Mouse (Mus musculus) E14TG2a.4 (cell line): ENCODE results near the gene Cnih1.
"Not testable (repeated sequence)": the region's sequence is repeated elsewhere in the genome, so short reads cannot be mapped to it uniquely, and the experiment has no call there.

Experiments
- H3K27me3 ChIP-seq: 2 replicates; pipeline ENCODE4 v1.6.1; 2014; ENCODE audit warnings: low read length, control low read depth; ENCODE audit not compliant: insufficient read depth
- H3K36me3 ChIP-seq: 2 replicates; pipeline ENCODE4 v1.6.1; 2014; ENCODE audit warnings: low read length, control low read depth; ENCODE audit not compliant: insufficient read depth
- H3K4me1 ChIP-seq: replicated peaks from 2 replicates; pipeline ENCODE4 v1.6.1; 2014; ENCODE audit warnings: low read depth, low read length, control low read depth
- H3K4me3 ChIP-seq: replicated peaks from 2 replicates; pipeline ENCODE4 v1.5.1; 2014; ENCODE audit warnings: mild to moderate bottlenecking, low read length
- H3K9me3 ChIP-seq: 2 replicates; pipeline ENCODE4 v1.6.1; 2014; ENCODE audit warnings: low read length, control low read depth
- CTCF ChIP-seq: conservative IDR thresholded peaks from 2 replicates; pipeline ENCODE4 v1.5.1; 2014; ENCODE audit warnings: low read length
- NANOG ChIP-seq: IDR thresholded peaks from 2 replicates; pipeline ENCODE4 v1.6.1; 2014; ENCODE audit warnings: borderline replicate concordance, low read length, mixed read lengths
- POU5F1 ChIP-seq: IDR thresholded peaks from 2 replicates; pipeline ENCODE4 v1.6.1; 2014; ENCODE audit warnings: low read length, borderline replicate concordance

Cnih1 gene

GRCm38 (mm10) chr14:46821271-46821872 is 33.2 kb upstream of the Cnih1 start:
- H3K4me3 ChIP-seq, result peak overlapping the region; percentile 91
- H3K4me1 ChIP-seq, result peaks cover 36% of the 10 kb centered on the region
- H3K36me3 ChIP-seq, result peaks cover 18% of the 10 kb centered on the region
- peaks cover 5% of the 10 kb centered on the region; the same call in 1 of the 2 replicates for H3K27me3 ChIP-seq
- TF ChIP-seq POU5F1, result no peak
- no peak for TF ChIP-seq CTCF
- TF ChIP-seq NANOG, result no peak
- H3K9me3 ChIP-seq, result peaks cover 36% of the 10 kb centered on the region

- not testable (repeated sequence) for H3K27me3 ChIP-seq
- Histone ChIP-seq H3K4me3 (peak overlapping the region; percentile 20; the same call in 1 of the 2 replicates), H3K36me3 (peaks cover 28% of the 10 kb centered on the region), H3K9me3 (peaks cover 22% of the 10 kb centered on the region), H3K4me1 (peaks cover 43% of the 10 kb centered on the region)
Measured at GRCm38 (mm10) chr14:46819961-46820360, 31.8 kb upstream of the Cnih1 start.

DNA sequence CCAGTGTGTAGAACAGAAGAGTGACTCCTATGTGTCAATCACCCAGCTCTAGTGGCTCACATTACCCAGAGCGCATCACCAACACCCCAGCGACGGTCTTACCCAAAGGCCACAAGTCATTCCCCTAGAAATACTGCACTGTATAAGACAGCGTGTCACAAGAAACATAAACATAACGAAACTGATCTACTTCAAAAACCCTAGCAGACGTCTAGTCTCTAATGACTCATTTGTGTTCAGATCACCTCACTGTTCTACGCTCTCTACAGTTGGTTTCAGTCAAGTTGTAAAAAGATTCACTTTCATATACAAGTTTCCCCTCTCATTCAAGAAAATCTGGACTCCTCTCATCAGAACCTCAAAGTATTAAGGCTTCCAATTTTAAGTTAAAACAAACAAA is 30.5 kb upstream of the Cnih1 start:
- Histone ChIP-seq H3K4me3 (no peak overlapping the region), H3K27me3 (peaks cover 5% of the 10 kb centered on the region; the same call in 1 of the 2 replicates), H3K4me1 (peaks cover 43% of the 10 kb centered on the region), H3K9me3 (peaks cover 10% of the 10 kb centered on the region), H3K36me3 (peaks cover 33% of the 10 kb centered on the region)
- no peak for TF ChIP-seq NANOG
- no peak for TF ChIP-seq CTCF
- no peak for TF ChIP-seq POU5F1

GRCm38 (mm10) chr14:46816916-46817622 is 28.9 kb upstream of the Cnih1 start:
- Histone ChIP-seq H3K9me3 (no peaks in the 10 kb centered on the region), H3K4me1 (peaks cover 43% of the 10 kb centered on the region), H3K27me3 (no peaks in the 10 kb centered on the region), H3K36me3 (peaks cover 48% of the 10 kb centered on the region), H3K4me3 (no peak overlapping the region)
- TF ChIP-seq CTCF, result no peak

- H3K4me3 ChIP-seq, result no peak overlapping the region
- no peaks in the 10 kb centered on the region for H3K9me3 ChIP-seq
- peaks cover 35% of the 10 kb centered on the region for H3K4me1 ChIP-seq
- no peaks in the 10 kb centered on the region for H3K27me3 ChIP-seq
- peaks cover 62% of the 10 kb centered on the region for H3K36me3 ChIP-seq
- TF ChIP-seq NANOG (no peak), POU5F1 (no peak), CTCF (no peak)
Measured at GRCm38 (mm10) chr14:46815640-46816039, 27.4 kb upstream of the Cnih1 start.

- peaks cover 56% of the 10 kb centered on the region for H3K36me3 ChIP-seq
- TF ChIP-seq NANOG (no peak), CTCF (no peak), POU5F1 (no peak)
- no peaks in the 10 kb centered on the region for H3K9me3 ChIP-seq
- no peaks in the 10 kb centered on the region for H3K4me1 ChIP-seq
- no peak overlapping the region for H3K4me3 ChIP-seq
- H3K27me3 ChIP-seq, result no peaks in the 10 kb centered on the region
Measured at GRCm38 (mm10) chr14:46807927-46808326, 19.7 kb upstream of the Cnih1 start.

DNA sequence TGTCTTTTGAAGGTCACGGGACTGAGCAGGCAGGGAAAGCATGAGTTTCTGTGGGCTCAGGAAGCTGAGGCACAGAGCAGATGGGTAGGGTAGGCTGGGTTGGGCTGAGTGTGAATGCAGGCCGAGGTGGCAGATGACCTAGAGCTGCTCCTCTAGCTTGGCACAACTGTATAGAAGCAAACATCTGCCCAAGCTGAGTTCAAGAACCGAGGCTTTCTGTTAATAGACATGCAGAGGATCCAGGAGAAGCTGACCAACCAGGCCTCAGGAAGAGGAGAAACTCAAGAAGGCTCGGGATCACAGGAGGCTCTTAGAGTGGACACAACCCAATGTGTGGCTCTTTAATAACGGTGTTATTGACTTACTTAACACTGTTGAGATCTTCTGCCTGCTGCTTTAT is 18.0 kb upstream of the Cnih1 start:
- Histone ChIP-seq H3K27me3 (no peaks in the 10 kb centered on the region), H3K9me3 (no peaks in the 10 kb centered on the region), H3K4me1 (peaks cover under 1% of the 10 kb centered on the region; the same call in 1 of the 2 replicates), H3K36me3 (peaks cover 40% of the 10 kb centered on the region), H3K4me3 (no peak overlapping the region)
- TF ChIP-seq NANOG (no peak), CTCF (no peak), POU5F1 (no peak)

- Histone ChIP-seq H3K4me1 (peaks cover 6% of the 10 kb centered on the region; the same call in 1 of the 2 replicates), H3K36me3 (peaks cover 25% of the 10 kb centered on the region), H3K9me3 (peaks cover 11% of the 10 kb centered on the region), H3K4me3 (no peak overlapping the region), H3K27me3 (no peaks in the 10 kb centered on the region)
- TF ChIP-seq POU5F1 (no peak), CTCF (no peak), NANOG (no peak)
Measured at GRCm38 (mm10) chr14:46803791-46804190, 15.6 kb upstream of the Cnih1 start.

GRCm38 (mm10) chr14:46803259-46803658 is 15.0 kb upstream of the Cnih1 start:
- peaks cover 15% of the 10 kb centered on the region for H3K9me3 ChIP-seq
- no peak overlapping the region for H3K4me3 ChIP-seq
- peaks cover 20% of the 10 kb centered on the region for H3K36me3 ChIP-seq
- H3K4me1 ChIP-seq, result peaks cover 6% of the 10 kb centered on the region; the same call in 1 of the 2 replicates
- TF ChIP-seq CTCF (no peak), POU5F1 (no peak), NANOG (no peak)
- H3K27me3 ChIP-seq, result no peaks in the 10 kb centered on the region
